Mouse (Mus musculus) heart, embryonic 13.5 days (tissue): ENCODE data around the gene Rpl23. TPM values are rescaled to one million over a fixed set of nuclear protein-coding genes. Genes with fewer than 3 reads are reported as not detected.
A peak's percentile ranks its signal among the peaks of the same experiment; 100 is the strongest.

ENCODE experiments used
- ATAC-seq: fragments of 200-750 bp; cut with Nextera tagmentation; 2 replicates; pipeline ENCODE4 v1.8.0; 2017; ENCODE audit warnings: moderate TSS enrichment; ENCODE audit not compliant: insufficient number of reproducible peaks, low FRiP score, low TSS enrichment; ENCODE audit errors: extremely low read depth
- H3K27ac ChIP-seq: fragments of 300-500 bp; sonication (generic); replicated peaks from 2 replicates; pipeline ENCODE4 v1.5.1; 2015; ENCODE audit warnings: moderate library complexity, mild to moderate bottlenecking, inconsistent platforms
- H3K27me3 ChIP-seq: fragments of 300-500 bp; sonication (generic); replicated peaks from 2 replicates; pipeline ENCODE4 v1.6.1; 2015; ENCODE audit warnings: mild to moderate bottlenecking, inconsistent platforms
- H3K36me3 ChIP-seq: fragments of 300-500 bp; sonication (generic); 2 replicates; pipeline ENCODE4 v1.6.1; 2015; ENCODE audit warnings: mild to moderate bottlenecking, inconsistent platforms
- H3K4me1 ChIP-seq: fragments of 300-500 bp; sonication (generic); 2 replicates; pipeline ENCODE4 v1.6.1; 2015; ENCODE audit warnings: inconsistent platforms
- H3K4me2 ChIP-seq: fragments of 300-500 bp; sonication (generic); 2 replicates; pipeline ENCODE4 v1.6.1; 2015; ENCODE audit warnings: inconsistent platforms, mild to moderate bottlenecking, moderate library complexity
- H3K4me3 ChIP-seq: fragments of 300-500 bp; sonication (generic); 2 replicates; pipeline ENCODE4 v1.5.1; 2015; ENCODE audit warnings: moderate library complexity, mild to moderate bottlenecking, inconsistent platforms
- H3K9ac ChIP-seq: fragments of 300-500 bp; sonication (generic); 2 replicates; pipeline ENCODE4 v1.6.1; 2015; ENCODE audit warnings: inconsistent platforms, mild to moderate bottlenecking, moderate library complexity
- H3K9me3 ChIP-seq: fragments of 300-500 bp; sonication (generic); 2 replicates; pipeline ENCODE4 v1.6.1; 2016; ENCODE audit warnings: inconsistent platforms
- WGBS: fragments of 180-500 bp; shearing (Covaris S2); methylation state at CpG from one replicate; pipeline ENCODE4 v1.1.7; 2015; ENCODE audit warnings: mixed read lengths; 5-methylcytosine and 5-hydroxymethylcytosine counted together
- polyA plus RNA-seq: library from polyadenylated mRNA; unstranded; fragments of >200 nt; fragmentation: Nextera tagmentation; extraction: Ambion mirVana; gene quantifications from 2 replicates; pipeline ENCODE4 v1.2.1, GENCODE M21; 2015

The Rpl23 gene
- polyA plus RNA-seq, 1 experiment from 2014 or later: 376 TPM

- ATAC-seq: no peak
- H3K4me1 ChIP-seq: peaks cover 99% of the 10 kb centered on the region
- peak overlapping the region; percentile 61; the same call in 1 of the 2 replicates for H3K4me2 ChIP-seq
- H3K9ac ChIP-seq: peak overlapping the region; percentile 52
- H3K36me3 ChIP-seq: peaks cover 31% of the 10 kb centered on the region
- H3K27me3 ChIP-seq: no peaks in the 10 kb centered on the region
- H3K9me3 ChIP-seq: no peaks in the 10 kb centered on the region
- peak overlapping the region; percentile 89 for H3K27ac ChIP-seq
- H3K4me3 ChIP-seq: no peak overlapping the region
- 73% methylated on average over 7 of the region's 7 CpGs for WGBS
Measured at GRCm38 (mm10) chr11:97806613-97806964, 24.4 kb upstream of the Rpl23 start.

- WGBS: 31% methylated on average over 15 of the region's 15 CpGs
- Histone ChIP-seq H3K27me3 (no peaks in the 10 kb centered on the region), H3K9ac (peak overlapping the region; percentile 52), H3K27ac (peak overlapping the region; percentile 89), H3K4me3 (peak overlapping the region; percentile 19; the same call in 1 of the 2 replicates), H3K4me1 (peaks cover 99% of the 10 kb centered on the region), H3K9me3 (no peaks in the 10 kb centered on the region), H3K4me2 (peak overlapping the region; percentile 61), H3K36me3 (peaks cover 31% of the 10 kb centered on the region)
- ATAC-seq: no peak
Measured at GRCm38 (mm10) chr11:97805662-97806612, 23.7 kb upstream of the Rpl23 start.

GRCm38 (mm10) chr11:97804841-97805661 lies 22.8 kb upstream of the Rpl23 start:
- Histone ChIP-seq H3K9me3 (no peaks in the 10 kb centered on the region), H3K4me2 (peak overlapping the region; percentile 61), H3K4me3 (peak overlapping the region; percentile 19), H3K9ac (peak overlapping the region; percentile 52), H3K27me3 (no peaks in the 10 kb centered on the region), H3K36me3 (peaks cover 26% of the 10 kb centered on the region), H3K4me1 (peaks cover 92% of the 10 kb centered on the region), H3K27ac (peak overlapping the region; percentile 89)
- ATAC-seq: no peak
- 11% methylated on average over 9 of the region's 9 CpGs for WGBS

- Histone ChIP-seq H3K4me2 (peak overlapping the region; percentile 61), H3K27me3 (no peaks in the 10 kb centered on the region), H3K9me3 (no peaks in the 10 kb centered on the region), H3K9ac (peak overlapping the region; percentile 52), H3K4me1 (peaks cover 81% of the 10 kb centered on the region), H3K36me3 (peaks cover 17% of the 10 kb centered on the region), H3K4me3 (no peak overlapping the region), H3K27ac (peak overlapping the region; percentile 89)
- ATAC-seq: no peak
- 64% methylated on average over 5 of the region's 5 CpGs for WGBS
Measured at GRCm38 (mm10) chr11:97803847-97804246, 21.6 kb upstream of the Rpl23 start.

- peaks cover 8% of the 10 kb centered on the region for H3K36me3 ChIP-seq
- H3K27ac ChIP-seq: peak overlapping the region; percentile 98; the same call in 1 of the 2 replicates
- no peak overlapping the region for H3K4me3 ChIP-seq
- H3K9me3 ChIP-seq: no peaks in the 10 kb centered on the region
- H3K4me2 ChIP-seq: peak overlapping the region; percentile 82
- H3K27me3 ChIP-seq: no peaks in the 10 kb centered on the region
- 54% methylated on average over 6 of the region's 6 CpGs for WGBS
- peak overlapping the region; percentile 97 for H3K9ac ChIP-seq
- H3K4me1 ChIP-seq: peaks cover 80% of the 10 kb centered on the region
- ATAC-seq: no peak
Measured at GRCm38 (mm10) chr11:97802495-97802894, 20.3 kb upstream of the Rpl23 start.

- H3K27ac ChIP-seq: peak overlapping the region; percentile 98
- no peak for ATAC-seq
- H3K4me3 ChIP-seq: peak overlapping the region; percentile 97
- no peaks in the 10 kb centered on the region for H3K27me3 ChIP-seq
- peak overlapping the region; percentile 97 for H3K9ac ChIP-seq
- peak overlapping the region; percentile 82 for H3K4me2 ChIP-seq
- H3K4me1 ChIP-seq: peaks cover 77% of the 10 kb centered on the region
- no peaks in the 10 kb centered on the region for H3K9me3 ChIP-seq
- 3% methylated on average over 1 of the region's 1 CpGs for WGBS
- H3K36me3 ChIP-seq: peaks cover 4% of the 10 kb centered on the region
Measured at GRCm38 (mm10) chr11:97802194-97802470, 19.9 kb upstream of the Rpl23 start.

- no peak for ATAC-seq
- no peaks in the 10 kb centered on the region for H3K27me3 ChIP-seq
- H3K9me3 ChIP-seq: no peaks in the 10 kb centered on the region
- H3K36me3 ChIP-seq: no peaks in the 10 kb centered on the region
- 20% methylated on average over 8 of the region's 8 CpGs for WGBS
- H3K9ac ChIP-seq: peak overlapping the region; percentile 97
- peak overlapping the region; percentile 98 for H3K27ac ChIP-seq
- peak overlapping the region; percentile 82 for H3K4me2 ChIP-seq
- peaks cover 72% of the 10 kb centered on the region for H3K4me1 ChIP-seq
- peak overlapping the region; percentile 97 for H3K4me3 ChIP-seq
Measured at GRCm38 (mm10) chr11:97801409-97802193, 19.4 kb upstream of the Rpl23 start.

- peak overlapping the region; percentile 82 for H3K4me2 ChIP-seq
- peaks cover 64% of the 10 kb centered on the region for H3K4me1 ChIP-seq
- WGBS: 6% methylated on average over 17 of the region's 17 CpGs
Measured at GRCm38 (mm10) chr11:97800691-97801408, 18.6 kb upstream of the Rpl23 start.

GRCm38 (mm10) chr11:97799994-97800690 lies 17.9 kb upstream of the Rpl23 start:
- Histone ChIP-seq H3K4me1 (peaks cover 57% of the 10 kb centered on the region), H3K27ac (peak overlapping the region; percentile 98), H3K27me3 (no peaks in the 10 kb centered on the region), H3K9ac (peak overlapping the region; percentile 97), H3K9me3 (no peaks in the 10 kb centered on the region), H3K4me3 (peak overlapping the region; percentile 97), H3K36me3 (no peaks in the 10 kb centered on the region), H3K4me2 (peak overlapping the region; percentile 82)
- ATAC-seq: peak; percentile 40; the same call in 1 of the 2 replicates
- WGBS: under 1% methylated on average over 30 of the region's 43 CpGs

More at GRCm38 (mm10) chr11:97800691-97801408, 18.6 kb upstream of the Rpl23 start:
- peak overlapping the region; percentile 98 for H3K27ac ChIP-seq
- no peaks in the 10 kb centered on the region for H3K27me3 ChIP-seq
- H3K4me3 ChIP-seq: peak overlapping the region; percentile 97
- no peaks in the 10 kb centered on the region for H3K36me3 ChIP-seq
- no peak for ATAC-seq
- peak overlapping the region; percentile 97 for H3K9ac ChIP-seq
- no peaks in the 10 kb centered on the region for H3K9me3 ChIP-seq
